Mouse (Mus musculus): ENCODE measurements around the gene Ift88.

DNA sequence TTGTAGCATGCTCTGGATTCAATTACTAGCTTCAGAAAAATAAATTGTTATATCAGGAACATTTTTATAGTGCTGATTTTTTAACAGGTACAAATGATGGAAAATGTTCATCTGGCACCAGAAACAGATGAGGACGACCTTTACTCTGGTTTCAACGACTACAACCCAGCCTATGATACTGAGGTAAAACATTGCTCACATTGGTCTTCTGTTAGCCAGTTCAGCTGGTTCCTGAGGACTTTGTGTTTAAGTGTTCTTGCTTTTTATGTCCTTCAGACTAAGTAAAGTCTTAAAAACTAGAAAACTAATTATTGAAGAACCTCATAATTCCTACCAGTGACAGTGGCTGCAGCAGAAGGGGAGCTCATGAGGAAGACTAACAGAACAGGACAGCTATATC, 6.6 kb downstream of the Ift88 start:
- TF ChIP-seq CTCF (conservative IDR thresholded peaks at IDR 0.05 in 1 of 2, IDR thresholded peaks at IDR 0.05 in 1 of 2; ENCODE audit: low read depth in 2 of 2, low read length in 2 of 2) (no peak), SIN3A (IDR thresholded peaks at IDR 0.05; ENCODE audit: low read length) (no peak), ZNF384 (IDR thresholded peaks at IDR 0.05; ENCODE audit: low read depth, low read length) (no peak), CHD1 (IDR thresholded peaks at IDR 0.05; ENCODE audit: low read depth, low read length) (no peak), MAFK (IDR thresholded peaks at IDR 0.05; ENCODE audit: insufficient replicate concordance, low read length) (no peak), POLR2A (IDR thresholded peaks at IDR 0.05; ENCODE audit: low read depth, low read length) (no peak), POLR2AphosphoS2 (IDR thresholded peaks at IDR 0.05; ENCODE audit: low read depth, low read length) (no peak), E2F4 (IDR thresholded peaks at IDR 0.05; ENCODE audit: insufficient replicate concordance, low read depth, low read length) (no peak)
